Mouse (Mus musculus): ENCODE measurements around the gene Npat.
A peak's percentile ranks its signal among the peaks of the same experiment; 100 is the strongest.

GRCm38 (mm10) chr9:53508053-53508452 lies 28.8 kb upstream of the Npat start:
- no peak for TF ChIP-seq MAFK (IDR thresholded peaks at IDR 0.05; ENCODE audit: insufficient read depth, low read depth, low read length)
- peak; percentile 80 for TF ChIP-seq CHD2 (IDR thresholded peaks at IDR 0.05; ENCODE audit: low read depth, low read length)

Data from ES-E14 (cell line).